Comparison of ENCODE assay signal across 12 mouse cellular contexts in the genomic region with DNA sequence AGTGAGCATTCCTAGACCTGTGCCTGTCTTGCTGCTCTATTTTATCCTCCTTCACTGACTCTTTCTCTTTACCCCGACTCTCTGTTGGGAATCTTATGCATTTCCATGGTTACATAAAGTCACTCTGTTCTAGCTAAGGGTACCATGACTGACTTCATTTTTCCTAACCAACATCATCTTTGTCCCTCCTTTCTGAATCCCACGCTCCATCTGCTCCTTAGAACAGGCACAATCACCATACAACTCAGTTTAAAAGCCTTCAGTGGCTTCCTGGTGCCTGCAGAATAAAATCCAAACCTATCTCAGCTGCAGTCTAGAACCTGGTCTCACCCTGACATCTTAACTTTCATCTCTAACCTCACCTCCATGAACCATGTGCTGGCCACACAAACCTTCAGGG. TPM values are rescaled to one million over a fixed set of nuclear protein-coding genes. Genes with fewer than 3 reads are reported as not detected.
DNase-seq lines count a peak whose midpoint lies in the region; ATAC-seq and TF ChIP-seq lines count a peak whose summit lies in the region.
"Had no signal": no experiment of that assay in that cellular context is flagged by ENCODE, and none has a peak within 500 bp of the region (broad histone marks: within the 10 kb centered on the region; RNA-seq: fewer than 3 reads in every experiment).

No protein-coding gene starts in this region.

- H3K27me3 ChIP-seq in heart, embryonic 12.5 days (replicated peaks): no peaks in the 10 kb centered on the region
- no peaks in the 10 kb centered on the region for H3K27me3 ChIP-seq in lung, postnatal 0 days (replicated peaks; ENCODE audit: insufficient read depth, low read length)

- no peak for TF ChIP-seq EP300 in lung, postnatal 0 days (IDR thresholded peaks at IDR 0.05)

- TF ChIP-seq CTCF in lung, postnatal 0 days (IDR thresholded peaks at IDR 0.05): no peak

- H3K36me3 ChIP-seq in heart, embryonic 12.5 days: peaks cover 18% of the 10 kb centered on the region
- H3K36me3 ChIP-seq in lung, postnatal 0 days (ENCODE audit: insufficient read depth, low read length): 0 out of 2 replicates have a peak, but pooled peaks cover 3% of the 10 kb centered on the region

- H3K9ac ChIP-seq in heart, embryonic 12.5 days: no peak overlapping the region
- no peak overlapping the region for H3K9ac ChIP-seq in lung, postnatal 0 days (replicated peaks; ENCODE audit: low read depth)

- no peak for ATAC-seq in heart, embryonic 12.5 days (ENCODE audit: insufficient number of reproducible peaks, low FRiP score)
- ATAC-seq in lung, postnatal 0 days: no peak
- ATAC-seq: activated CD4-positive, CD25-positive, alpha-beta regulatory T cell, adult 4 months had no signal

- peaks cover 52% of the 10 kb centered on the region for H3K4me1 ChIP-seq in heart, embryonic 12.5 days (replicated peaks)
- H3K4me1 ChIP-seq in lung, postnatal 0 days (ENCODE audit: insufficient read depth, low read depth, low read length): no peaks in the 10 kb centered on the region

- H3K4me2 ChIP-seq in heart, embryonic 12.5 days: 0 out of 2 replicates have a peak overlapping the region, but pooled peaks have one; percentile 45
- no peak overlapping the region for H3K4me2 ChIP-seq in lung, postnatal 0 days (replicated peaks; ENCODE audit: low read depth, low read length)

- no peak overlapping the region for H3K4me3 ChIP-seq in heart, embryonic 12.5 days
- H3K4me3 ChIP-seq in lung, postnatal 0 days (ENCODE audit: low read depth, low read length): no peak overlapping the region

- no peaks in the 10 kb centered on the region for H3K9me3 ChIP-seq in heart, embryonic 12.5 days (replicated peaks)
- no peaks in the 10 kb centered on the region for H3K9me3 ChIP-seq in lung, postnatal 0 days (ENCODE audit: low read length)

- peak overlapping the region; percentile 74 for H3K27ac ChIP-seq in heart, embryonic 12.5 days (ENCODE audit: poor library complexity, severe bottlenecking)
- H3K27ac ChIP-seq in lung, postnatal 0 days (ENCODE audit: low read length): no peak overlapping the region

- intact Hi-C loops in heart, postnatal 10 days (cut with DNase I): no loop called here
- intact Hi-C loops in left cerebral cortex, postnatal 36 days (cut with DNase I): no loop called here

- DNase-seq in heart, postnatal 10 days: no peak
- DNase-seq in right cerebral cortex, adult 18-20 months: peak; percentile 86
- no peak for DNase-seq in right cerebral cortex, postnatal 14 days
- DNase-seq in left cerebral cortex, postnatal 36 days (ENCODE audit: low spot score in 2 of 2): peak; percentile 65 to 66
- peak; percentile 95 for DNase-seq in telencephalon, adult 2 months (ENCODE audit: low read depth, low spot score)
- no peak for DNase-seq in adrenal gland, postnatal 4 days (ENCODE audit: low spot score in 2 of 2)
- no peak for DNase-seq in lung, postnatal 0 days (ENCODE audit: low spot score)
- DNase-seq: kidney, adult 18-20 months; lung, adult 18-20 months; thymus, postnatal 36 days had no signal

- WGBS in heart, embryonic 12.5 days: 76% methylated on average over 2 of the region's 2 CpGs
- WGBS in lung, postnatal 0 days: 97% methylated on average over 2 of the region's 2 CpGs

RNA-seq across cellular contexts. Expression of gene Pdlim1, which starts 26.9 kb away (rescaled TPM):
- 311 and 316 TPM in 2 replicates for polyA plus RNA-seq in heart, embryonic 12.5 days (2016; fragmentation: Nextera tagmentation; extraction: Ambion mirVana)
- 100 to 1,000 TPM; 235 to 249 TPM for total RNA-seq in heart, postnatal 10 days (2021)
- total RNA-seq in left cerebral cortex, postnatal 36 days (2021): 10 to 100 TPM; 16.1 to 21.2 TPM
- 10 to 100 TPM; 39.4 to 44.8 TPM for total RNA-seq in adrenal gland, postnatal 4 days (2021)
- 139 and 147 TPM in 2 replicates for polyA plus RNA-seq in lung, postnatal 0 days (2015; fragmentation: Nextera tagmentation; extraction: Ambion mirVana)

Comparison
In these comparisons a context has a peak if more than half of its experiments do, and no peak if none do; other contexts are left out.
1. DNase-seq: peak in right cerebral cortex, adult 18-20 months (single experiment), left cerebral cortex, postnatal 36 days (2 of 2) and telencephalon, adult 2 months (single experiment); none in heart, postnatal 10 days (0 of 2), right cerebral cortex, postnatal 14 days (single experiment), adrenal gland, postnatal 4 days (0 of 2) and lung, postnatal 0 days (single experiment).
2. RNA of gene Pdlim1, which starts 26.9 kb away (total RNA-seq): 235 to 249 TPM in heart, postnatal 10 days; 39.4 to 44.8 TPM in adrenal gland, postnatal 4 days and 16.1 to 21.2 TPM in left cerebral cortex, postnatal 36 days; every median in the first group is over 4 times any median in the second.